Mouse (Mus musculus) heart, adult 9 months (tissue): ENCODE data around the gene Purb.

Experiments
- DNase-seq, 2 experiments: peaks; one replicate each; pipeline ENCODE4 v3.0.0; 2022; ENCODE audit warnings: low spot score in 2 of 2

Purb gene

DNA sequence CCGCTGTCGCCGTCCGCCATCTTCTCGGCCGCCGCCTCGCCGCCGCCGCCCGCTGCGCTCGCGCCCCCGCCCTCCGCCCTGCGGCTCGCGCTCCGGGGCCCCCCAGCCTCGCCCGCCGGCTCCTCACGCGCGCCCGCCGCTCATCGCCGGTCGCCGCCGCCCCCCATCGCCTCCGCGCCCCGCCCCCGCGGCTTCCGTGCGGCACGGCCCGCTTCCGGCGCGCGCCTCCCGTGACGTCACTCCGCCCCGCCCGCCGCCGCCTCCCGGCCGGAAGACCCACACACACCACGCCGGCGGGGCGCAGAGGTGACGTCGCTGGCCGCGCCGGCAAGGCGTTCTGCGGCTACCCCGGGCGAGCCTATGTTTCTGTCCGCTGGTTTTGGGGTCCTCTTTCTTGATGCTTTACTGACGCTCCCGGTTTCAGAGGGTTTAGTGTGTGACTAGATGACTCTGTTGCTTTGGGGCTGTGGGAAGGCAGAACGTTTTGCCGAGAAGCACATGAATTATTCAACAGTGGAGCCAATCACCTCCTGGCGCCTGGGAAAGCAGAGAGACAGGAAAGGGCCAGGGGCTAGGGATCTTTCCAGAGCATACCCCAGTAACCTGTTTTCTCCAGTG lies at the start of gene Purb:
Purb (minus strand) TSS at position 51 of the 618 bp plus-strand sequence.
- peak; percentile 87 to 90 for DNase-seq

DNA sequence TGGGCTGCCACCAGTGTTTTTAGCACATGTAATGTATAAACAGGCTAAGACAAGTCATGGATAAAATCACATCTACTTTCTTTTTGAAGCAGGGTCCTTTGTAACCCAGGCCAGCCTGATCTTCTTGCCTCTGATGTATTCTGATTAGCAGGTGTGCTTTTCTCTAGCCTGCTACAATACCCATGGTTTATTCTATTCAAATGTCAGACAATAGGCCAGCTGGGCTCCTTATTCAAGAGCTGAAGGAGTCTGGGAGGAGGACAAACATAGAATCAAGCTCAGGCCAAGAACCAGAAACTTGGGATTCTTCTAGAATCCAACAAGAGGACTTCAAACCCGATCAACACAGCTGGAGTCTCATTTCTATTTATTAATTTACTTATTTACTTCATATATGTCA lies 49.5 kb upstream of the Purb start:
- no peak for DNase-seq

DNA sequence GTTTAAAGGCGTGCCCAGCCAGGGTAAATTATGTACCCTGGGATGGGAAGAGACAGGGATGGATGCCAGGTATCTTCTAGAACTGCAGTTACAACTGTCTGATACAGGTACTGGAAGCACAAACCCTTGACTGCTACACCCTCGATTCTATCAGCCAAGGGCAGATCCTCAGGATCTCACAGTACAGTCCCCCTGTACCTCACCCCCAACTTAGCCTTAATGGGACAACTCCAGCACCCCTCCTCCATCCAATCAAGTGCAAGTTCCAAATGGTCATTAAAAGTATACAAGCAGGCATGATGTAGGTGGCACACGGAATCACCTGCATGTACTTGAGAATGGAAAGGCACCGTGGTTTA lies 49.1 kb upstream of the Purb start:
- no peak for DNase-seq

DNA sequence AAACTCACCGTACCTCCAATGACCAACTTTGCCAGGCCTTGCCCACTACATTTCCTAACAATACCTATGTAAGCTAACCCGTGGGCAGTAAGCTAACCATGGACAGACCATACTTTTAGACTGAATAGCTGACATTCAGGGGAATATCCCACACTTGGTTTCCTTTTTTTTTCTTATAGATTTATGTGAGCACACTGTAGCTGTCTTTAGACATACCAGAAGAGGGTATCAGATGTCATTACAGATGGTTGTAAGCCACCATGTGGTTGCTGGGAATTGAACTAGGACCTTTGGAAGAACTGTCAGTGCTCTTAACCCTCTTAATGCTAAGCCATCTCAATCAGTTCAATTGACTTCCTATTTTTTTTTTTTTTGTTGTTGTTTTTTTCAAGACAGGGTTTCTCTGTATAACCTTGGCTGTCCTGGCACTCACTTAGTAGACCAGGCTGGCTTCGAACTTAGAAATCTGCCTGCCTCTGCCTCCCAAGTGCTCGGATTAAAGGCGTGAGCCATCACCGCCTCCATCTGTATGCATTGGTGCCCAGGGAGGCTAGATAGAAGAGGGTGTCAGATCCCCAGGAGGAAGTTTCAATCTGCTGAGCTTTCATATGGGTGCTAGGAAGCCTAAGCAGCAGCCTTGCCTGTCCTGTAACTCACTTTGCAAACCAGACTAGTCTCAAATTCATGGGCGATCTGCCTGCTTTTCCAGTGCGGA lies 48.6 kb upstream of the Purb start:
- DNase-seq: no peak

DNA sequence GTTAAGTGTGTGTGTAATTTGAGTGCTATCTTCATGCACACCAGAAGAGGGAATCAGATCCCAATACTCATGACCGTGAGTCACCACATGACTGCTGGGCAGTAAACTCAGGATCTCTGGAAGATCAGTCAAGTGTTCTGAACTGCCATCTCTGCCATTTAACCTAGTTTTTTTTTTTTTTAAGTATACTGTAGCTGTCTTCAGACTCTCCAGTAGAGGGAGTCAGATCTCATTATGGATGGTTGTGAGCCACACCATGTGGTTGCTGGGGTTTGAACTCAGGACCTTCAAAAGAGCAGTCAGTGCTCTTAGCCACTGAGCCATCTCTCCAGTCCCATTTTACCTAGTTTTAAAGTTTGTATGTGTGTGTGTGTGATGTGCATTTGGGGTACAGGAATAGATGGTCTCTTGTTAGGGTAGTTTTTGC lies 48.0 kb upstream of the Purb start:
- no peak for DNase-seq

DNA sequence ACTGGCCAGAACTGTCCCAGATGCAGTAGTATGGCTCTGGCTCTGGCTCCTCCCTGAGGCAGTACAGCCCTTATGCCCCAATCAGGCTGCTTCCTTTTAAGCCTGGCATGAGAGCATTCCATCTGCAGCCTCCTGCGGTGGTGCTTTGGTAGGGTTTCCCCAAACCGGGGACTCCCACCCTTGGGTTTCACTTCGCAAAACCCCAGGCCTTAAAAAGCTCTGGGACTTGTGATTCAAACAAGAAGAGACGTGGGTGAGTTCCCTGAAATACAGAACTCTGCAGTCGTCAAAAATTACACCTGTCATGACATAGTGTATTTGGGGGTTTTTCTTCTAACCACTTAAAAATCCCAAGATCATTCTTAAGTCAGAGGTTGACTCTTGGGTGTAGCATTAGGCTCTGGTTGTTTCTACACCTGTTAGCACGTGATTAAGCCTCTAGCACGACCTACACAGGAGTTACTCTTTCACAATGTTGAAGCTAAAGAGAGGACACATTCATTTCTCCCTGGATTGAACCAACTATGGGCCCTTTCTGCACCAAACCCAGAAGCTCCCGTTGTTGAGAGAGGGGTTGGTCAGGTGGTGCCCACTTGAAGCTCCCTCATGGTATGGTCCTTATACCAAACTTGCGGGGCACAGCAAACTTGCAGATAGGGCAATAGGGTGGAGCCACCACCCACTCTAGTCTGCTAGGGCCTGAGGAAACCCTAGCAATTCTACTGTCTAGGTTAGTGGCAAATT lies 47.2 kb upstream of the Purb start:
- DNase-seq: peak in 1 of 2 experiments; percentile 32

DNA sequence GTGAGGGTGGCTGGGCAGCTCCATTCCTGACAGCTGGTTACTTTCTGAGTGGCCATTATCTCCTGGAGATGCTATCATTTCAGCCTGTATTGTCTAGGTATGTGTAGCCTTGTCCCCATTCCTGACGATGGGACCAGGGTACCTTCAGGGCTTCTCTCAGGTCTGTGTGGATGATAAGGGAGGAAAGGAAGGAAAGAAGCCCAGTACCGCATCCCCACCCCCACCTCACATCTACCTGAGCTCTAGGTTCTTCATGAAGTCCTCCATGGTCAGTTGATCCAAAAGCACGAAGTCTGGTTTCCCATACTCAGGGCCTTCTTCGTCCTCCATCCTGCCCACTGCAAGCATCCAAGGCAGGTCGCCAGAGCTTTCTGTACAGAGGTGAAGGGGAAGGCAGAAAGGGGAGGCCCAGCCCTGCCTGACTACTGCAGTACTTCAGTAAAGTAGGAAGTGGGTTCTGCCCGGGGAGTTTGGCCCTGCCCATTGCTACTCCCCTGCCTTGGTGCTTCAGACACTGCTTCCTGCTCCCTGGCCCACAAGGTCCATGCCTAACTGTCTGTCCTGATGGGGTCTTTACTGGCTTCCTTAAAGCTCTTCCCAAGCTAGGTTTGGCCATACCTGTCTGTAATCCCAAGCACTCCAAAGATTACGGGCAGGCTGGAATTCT lies 44.9 kb upstream of the Purb start, which contains the start of gene Myo1g:
Myo1g (minus strand) TSS at position 459 of the 667 bp plus-strand sequence.
- DNase-seq: peak; percentile 12 to 37

DNA sequence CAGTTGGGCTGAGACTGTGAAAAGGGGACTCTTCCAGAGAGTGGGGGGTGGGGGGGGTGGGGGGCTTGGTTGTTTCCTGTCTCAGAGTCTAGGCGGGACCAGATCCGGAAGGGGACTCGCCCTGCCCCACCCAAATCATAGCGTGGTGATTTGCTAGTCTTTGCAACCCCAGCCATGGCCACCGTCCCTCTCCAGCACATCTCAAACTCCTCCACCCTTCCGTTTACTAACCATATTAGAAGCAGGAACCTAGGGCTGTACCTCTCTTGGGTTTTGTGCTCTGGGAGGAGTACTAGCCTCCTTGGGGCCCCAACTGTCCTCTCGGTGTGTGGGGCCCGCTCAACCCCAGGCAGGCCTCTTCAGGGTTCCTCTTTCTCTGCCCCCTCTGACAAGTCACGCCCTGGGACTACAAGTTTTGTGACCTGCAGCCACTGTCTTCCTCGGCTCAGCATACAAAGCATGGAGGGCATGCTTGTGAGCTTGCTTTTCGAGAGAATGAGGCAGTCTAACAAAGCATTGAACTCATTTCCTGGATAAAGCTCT lies 43.8 kb upstream of the Purb start:
- no peak for DNase-seq

DNA sequence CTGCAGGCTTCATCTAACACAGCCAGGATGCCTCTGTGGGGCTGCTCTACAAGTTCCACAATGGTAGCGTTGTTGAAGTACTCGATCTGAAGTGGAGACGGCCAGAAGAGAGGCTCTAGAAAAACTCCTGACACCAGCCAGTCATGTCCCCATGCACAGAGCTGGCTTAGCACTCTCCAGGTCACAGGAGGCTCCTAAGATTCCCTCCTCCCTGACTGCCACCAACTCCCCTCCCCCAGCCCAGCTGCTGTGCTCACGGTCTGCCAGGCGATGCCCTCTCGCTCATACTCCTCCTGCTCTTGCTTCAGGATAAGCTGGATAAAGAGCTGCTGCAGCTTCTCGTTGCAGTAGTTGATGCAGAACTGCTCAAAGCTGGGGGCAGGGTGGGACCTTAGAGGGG lies 39.1 kb upstream of the Purb start:
- DNase-seq: no peak

DNA sequence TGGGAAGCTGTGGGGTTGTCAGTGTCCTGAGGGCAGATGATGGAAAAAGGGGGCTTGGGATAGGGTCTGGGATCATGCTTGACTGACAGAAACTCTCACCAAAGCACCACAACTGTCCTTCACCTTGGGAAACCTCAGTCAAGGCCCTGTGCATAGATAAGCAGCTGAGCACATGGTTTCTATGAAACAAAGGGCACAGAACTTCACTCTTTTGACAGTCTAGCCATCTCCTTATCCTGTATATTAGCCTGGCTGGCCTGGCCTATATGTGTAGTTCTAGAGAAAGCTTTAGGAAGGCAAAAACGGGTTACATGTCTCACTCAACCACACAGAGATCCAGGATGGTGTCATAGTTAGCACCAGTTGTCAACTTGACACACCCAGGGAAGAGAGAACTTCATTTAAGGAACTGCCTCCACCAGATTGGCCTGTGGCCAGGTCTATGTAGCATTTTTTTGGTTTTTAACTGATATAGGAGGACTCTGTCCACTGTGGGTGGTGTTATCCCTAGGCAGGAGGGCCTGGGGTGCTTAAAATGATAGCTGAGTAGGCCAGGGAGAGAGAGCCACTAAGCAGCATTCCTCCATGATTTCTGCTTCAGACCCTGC lies 32.7 kb upstream of the Purb start:
- DNase-seq: no peak

DNA sequence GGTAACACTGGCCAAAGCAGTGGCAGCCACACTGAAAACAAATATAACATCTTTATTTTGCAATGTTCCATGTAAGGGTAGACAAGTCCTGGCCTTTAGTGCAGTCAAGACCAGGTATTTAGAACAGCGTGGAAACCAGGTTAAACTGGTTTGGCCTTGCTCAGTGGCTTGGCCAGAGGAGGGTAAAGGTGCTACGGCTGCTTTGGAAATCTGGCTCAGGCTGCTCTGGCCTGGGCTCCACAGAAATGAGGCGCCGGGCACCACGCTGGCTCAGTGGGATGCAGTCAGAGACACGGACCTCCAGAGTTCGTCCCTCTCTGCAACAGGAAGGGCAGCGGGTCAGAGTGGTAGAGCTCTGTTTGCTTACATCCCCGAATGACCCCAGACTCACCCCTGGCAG lies 30.8 kb upstream of the Purb start:
- no peak for DNase-seq

DNA sequence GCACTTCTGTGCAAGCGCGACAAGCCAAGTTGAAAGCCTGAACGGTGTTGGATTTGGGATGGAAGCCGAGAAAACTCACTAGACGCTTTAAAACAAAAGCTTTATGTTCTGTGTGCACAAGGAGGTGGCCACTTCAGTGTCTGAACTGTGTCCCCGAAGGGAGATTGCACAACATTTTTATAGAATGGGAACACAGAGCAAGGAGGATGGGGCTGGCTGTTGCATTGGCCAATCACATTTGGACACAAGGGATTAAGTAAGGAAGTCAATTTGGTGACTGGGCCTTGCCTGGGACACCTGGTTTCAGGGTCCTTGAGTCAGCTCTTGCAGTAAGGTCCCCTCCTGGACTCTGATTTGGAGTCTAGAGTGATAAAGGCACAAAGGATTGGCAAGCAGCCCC lies 29.0 kb upstream of the Purb start:
- DNase-seq: no peak

DNA sequence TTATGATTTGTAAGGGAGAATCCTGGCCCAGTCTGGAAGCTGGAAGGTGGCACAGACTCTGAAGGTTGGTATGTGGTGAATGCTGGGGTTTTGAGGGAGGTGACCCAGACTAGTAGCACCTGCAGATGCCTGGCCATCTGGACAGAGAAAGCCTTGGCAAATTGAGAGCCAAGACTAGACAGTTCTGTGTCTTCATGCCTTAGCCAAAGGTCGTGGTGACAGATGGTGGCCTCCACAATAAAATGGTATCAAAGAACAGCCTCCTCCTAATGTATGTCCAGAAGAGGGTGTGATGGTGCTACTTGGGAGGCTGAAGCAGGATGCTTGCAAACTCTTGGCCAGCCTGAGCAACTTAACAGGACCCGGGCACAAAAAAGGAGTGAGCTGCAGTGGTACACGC lies 28.5 kb upstream of the Purb start:
- DNase-seq: no peak

DNA sequence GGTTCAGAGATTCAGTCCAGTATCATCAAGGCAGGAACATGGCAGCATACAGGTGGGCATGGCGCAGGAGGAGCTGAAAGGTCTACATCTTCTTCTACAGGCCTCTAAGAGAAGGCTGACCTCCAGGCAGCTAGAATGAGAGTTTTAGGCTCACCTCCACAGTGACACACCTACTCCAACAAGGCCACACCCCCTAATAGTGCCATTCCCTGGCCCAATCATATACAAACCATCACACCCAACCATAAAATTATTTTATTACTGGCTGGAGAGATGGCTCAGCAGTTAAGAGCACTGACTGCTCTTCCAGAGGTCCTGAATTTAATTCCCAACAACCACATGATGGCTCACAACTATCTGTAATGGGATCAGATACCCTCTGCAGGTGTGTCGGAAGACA lies 26.8 kb upstream of the Purb start:
- DNase-seq: no peak

DNA sequence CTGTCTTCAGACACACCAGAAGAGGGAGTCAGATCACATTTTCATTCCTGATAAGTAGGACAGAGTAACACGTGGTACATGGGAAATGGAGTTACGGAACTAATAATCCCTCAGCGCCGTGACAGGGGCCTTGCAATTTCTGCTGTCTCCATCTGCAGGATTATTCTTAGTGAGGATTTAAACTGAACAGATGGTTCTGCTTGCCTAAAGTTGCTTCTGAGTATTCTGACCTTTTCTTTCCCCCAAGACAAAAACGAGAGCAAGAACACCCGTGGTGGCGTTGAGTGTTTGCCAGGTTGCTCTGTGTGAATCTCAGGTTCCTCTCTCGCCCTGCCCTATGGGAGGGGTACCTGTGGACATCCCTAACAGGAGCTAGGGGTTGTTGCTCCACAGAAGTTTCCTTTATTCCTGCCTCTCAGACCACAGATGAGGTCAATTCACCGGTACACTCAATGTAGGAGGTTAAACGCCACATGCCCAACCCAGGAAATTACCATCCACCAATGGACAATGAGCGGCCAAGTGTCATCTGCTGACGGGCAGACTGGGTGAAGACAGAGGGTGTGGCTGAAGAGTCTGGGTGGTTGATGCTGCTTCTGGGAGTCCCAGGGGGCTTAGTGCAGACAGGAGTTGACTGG lies 21.7 kb upstream of the Purb start:
- no peak for DNase-seq

DNA sequence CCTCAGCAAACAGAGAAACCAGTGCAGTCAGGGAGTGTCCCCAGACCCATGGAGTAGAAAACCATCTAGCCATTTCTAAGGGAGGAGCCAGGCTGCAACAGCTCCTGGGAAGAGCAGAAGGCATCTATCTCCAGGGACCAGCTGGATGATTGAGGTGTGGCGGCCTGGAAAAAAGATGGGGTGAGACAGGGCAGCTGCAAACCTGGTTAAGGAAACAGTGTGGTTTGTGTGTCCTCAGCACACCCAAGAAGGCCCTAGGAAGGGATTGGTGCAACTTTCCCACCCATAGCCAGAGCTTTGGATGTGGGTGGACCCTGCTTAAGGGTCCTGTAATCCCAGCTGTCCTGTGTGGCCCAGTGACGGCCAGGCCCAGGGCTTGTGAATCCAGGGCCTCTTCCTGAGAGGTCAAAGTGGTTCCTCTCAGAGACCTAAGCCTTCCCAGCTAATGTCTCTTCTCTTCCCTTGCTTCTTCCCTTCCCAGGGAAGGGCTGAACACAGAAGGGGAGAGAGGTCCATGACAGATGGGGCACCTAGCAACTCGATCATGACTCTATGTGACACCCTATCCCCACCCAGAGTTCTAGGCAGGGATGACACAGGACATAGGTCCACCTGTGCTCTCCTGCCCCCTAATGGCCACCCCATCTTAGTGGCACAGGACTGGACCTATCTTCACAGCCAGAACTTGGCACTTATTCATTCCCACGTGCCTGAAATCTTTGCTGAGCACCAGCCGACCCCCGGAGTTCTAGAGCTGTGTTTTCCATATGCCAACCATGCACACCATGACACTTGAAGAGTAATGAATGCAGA lies 14.2 kb upstream of the Purb start:
- no peak for DNase-seq

DNA sequence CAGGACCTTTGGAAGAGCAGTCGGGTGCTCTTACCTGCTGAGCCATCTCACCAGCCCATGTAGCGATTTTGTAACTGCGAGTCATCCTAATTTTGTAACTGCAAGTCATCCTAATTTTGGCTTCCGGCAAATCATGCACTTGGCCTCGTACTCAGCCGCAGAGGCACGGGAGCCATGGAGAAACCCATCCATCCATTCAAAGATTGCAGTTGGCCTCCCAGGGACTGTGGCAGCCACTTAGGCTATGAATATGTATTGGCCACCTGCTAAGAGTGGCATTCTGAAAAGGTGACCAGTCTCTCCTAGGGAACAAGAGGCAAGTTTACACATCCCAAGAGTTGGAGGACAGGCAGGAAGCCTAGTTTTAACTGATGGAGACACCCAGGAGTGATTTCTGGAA lies 13.5 kb upstream of the Purb start:
- no peak for DNase-seq

DNA sequence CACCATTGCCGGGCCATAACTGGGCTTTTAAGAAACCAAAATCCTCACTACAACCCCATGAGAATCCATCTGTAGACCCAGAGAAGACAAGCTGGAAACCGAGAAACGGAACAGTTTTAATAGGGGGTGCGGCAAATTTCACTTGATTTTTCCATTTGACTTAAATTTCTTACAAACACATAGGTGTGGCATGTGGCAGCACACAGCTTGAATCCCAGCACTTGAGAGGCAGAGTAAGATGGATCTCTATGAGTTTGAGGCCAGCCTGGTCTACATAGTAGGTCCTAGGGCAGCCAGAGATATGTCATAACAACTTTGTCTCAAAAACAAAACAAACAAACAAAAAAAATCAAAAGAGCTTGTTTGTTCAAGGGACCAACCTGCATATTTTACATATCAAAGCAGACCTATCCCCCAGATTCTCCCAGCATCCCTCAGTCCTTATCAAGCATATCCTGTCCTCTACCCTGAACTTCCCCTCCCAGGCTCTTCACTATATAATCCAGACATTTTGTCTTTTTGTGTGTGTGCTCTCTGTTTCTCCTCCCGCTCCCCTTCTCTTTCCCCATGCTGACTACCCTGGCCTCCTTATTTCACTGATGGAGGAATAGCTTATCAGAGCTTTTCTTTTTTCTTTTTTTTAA lies 12.4 kb upstream of the Purb start:
- no peak for DNase-seq

DNA sequence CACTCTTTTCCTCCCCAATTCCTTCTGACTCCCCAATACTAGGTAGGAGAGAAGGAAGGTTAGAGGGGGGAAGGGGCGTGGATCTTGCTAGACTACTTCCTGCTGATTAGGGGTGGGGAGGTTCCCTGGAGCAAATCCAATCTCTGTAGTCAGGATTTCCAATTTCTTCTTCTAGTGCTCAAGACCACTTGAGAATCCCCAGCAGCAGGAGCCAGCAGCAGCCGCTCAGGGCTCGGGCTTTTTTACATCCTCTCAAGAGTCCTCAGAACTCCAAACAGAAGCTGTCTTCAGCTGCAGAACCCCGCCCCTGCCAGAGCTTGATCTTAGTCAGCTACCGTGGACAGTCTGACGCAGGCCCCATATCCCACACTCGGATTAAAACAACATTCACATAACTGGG lies 11.8 kb upstream of the Purb start:
- no peak for DNase-seq

DNA sequence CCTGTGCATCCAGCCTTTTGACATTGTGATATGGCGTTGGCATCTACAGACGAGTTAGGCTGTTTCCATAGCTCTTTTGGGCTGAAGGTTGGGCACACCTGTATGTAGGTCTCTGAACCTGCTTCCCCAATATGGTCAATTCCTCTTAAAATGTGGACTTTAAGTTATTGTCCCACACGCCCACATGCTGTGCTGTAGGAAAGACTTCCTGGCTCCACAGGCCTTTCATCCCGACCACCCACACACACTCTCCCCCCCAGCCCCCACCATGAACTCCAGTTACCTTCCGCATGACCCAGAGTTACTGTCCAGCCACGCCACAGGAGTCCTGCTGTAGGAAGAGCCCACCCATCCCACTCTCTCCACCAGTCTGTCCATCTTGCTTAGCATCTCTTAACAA lies 11.2 kb upstream of the Purb start:
- no peak for DNase-seq
